In genomic region chr1:138905092-138905765, GRCm38 (mm10) we compare ENCODE assay signal across 16 mouse cellular contexts. TPM values are rescaled to one million over a fixed set of nuclear protein-coding genes. Genes with fewer than 3 reads are reported as not detected.
"Had no signal": no experiment of that assay in that cellular context is flagged by ENCODE, and none has a peak within 500 bp of the region (broad histone marks: within the 10 kb centered on the region; RNA-seq: fewer than 3 reads in every experiment).

No protein-coding gene starts in this region.

- ATAC-seq: midbrain, embryonic 13.5 days had no signal

- H3K9ac ChIP-seq: limb, embryonic 12.5 days; limb, embryonic 15.5 days; liver, embryonic 14.5 days; midbrain, embryonic 13.5 days had no signal

- H3K4me3 ChIP-seq: limb, embryonic 12.5 days; limb, embryonic 15.5 days; midbrain, embryonic 13.5 days had no signal

- H3K9me3 ChIP-seq: limb, embryonic 12.5 days; limb, embryonic 15.5 days; midbrain, embryonic 13.5 days had no signal

- H3K27me3 ChIP-seq: limb, embryonic 12.5 days; limb, embryonic 15.5 days; midbrain, embryonic 13.5 days had no signal

- H3K4me1 ChIP-seq: limb, embryonic 12.5 days; limb, embryonic 15.5 days; midbrain, embryonic 13.5 days had no signal

- H3K36me3 ChIP-seq: limb, embryonic 12.5 days; limb, embryonic 15.5 days; midbrain, embryonic 13.5 days had no signal

- H3K4me2 ChIP-seq: limb, embryonic 12.5 days; limb, embryonic 15.5 days; liver, embryonic 11.5 days; midbrain, embryonic 13.5 days had no signal

- DNase-seq: kidney, adult 8-10 months; kidney, postnatal 14 days; left cerebral cortex, postnatal 4 days; lung, adult 2 months; lung, postnatal 14 days; lung, postnatal 4 days; thymus, adult 18-20 months; thymus, postnatal 36 days had no signal

- H3K27ac ChIP-seq: limb, embryonic 12.5 days; limb, embryonic 15.5 days; liver, embryonic 14.5 days; midbrain, embryonic 13.5 days had no signal

RNA-seq across cellular contexts. Expression of gene Lhx9, which starts 56.9 kb away (rescaled TPM):
- total RNA-seq: megakaryocyte, adult 5-6 weeks had no signal
- polyA plus RNA-seq: lung, adult 2 months; lung, embryonic 16.5 days; small intestine, adult 2 months had no signal
